Mouse (Mus musculus) ES-Bruce4 (cell line): ENCODE data around the gene Prr14.

Experiments
- CTCF ChIP-seq: IDR thresholded peaks from one replicate; pipeline ENCODE4 v1.8.1; 2011; ENCODE audit warnings: low read depth, low read length
- POLR2A ChIP-seq: IDR thresholded peaks from one replicate; pipeline ENCODE4 v1.8.1; 2011; ENCODE audit warnings: low read length; ENCODE audit not compliant: insufficient read depth

GRCm38 (mm10) chr7:127489982-127490381, 30.6 kb downstream of the Prr14 start:
- no peak for TF ChIP-seq CTCF
- no peak for TF ChIP-seq POLR2A
